Mouse (Mus musculus): ENCODE data around the gene Igflr1.

- TF ChIP-seq POLR2A (IDR thresholded peaks at IDR 0.05; ENCODE audit: low read depth, low read length), result no peak
- no peak for TF ChIP-seq CTCF (IDR thresholded peaks at IDR 0.05; ENCODE audit: extremely low read depth, insufficient read depth, insufficient read length, insufficient replicate concordance)
These were observed 4.9 kb upstream of the Igflr1 start for GRCm38 (mm10) chr7:30560296-30560695.

Measured in spleen, adult 2 months (tissue).